Comparison of ENCODE assay signal across 20 mouse cellular contexts in genomic region chr2:168565538-168566253, GRCm38 (mm10). TPM values are rescaled to one million over a fixed set of nuclear protein-coding genes. Genes with fewer than 3 reads are reported as not detected.
DNase-seq lines count a peak whose midpoint lies in the region; ATAC-seq and TF ChIP-seq lines count a peak whose summit lies in the region.
"Had no signal": no experiment of that assay in that cellular context is flagged by ENCODE, and none has a peak within 500 bp of the region (broad histone marks: within the 10 kb centered on the region; RNA-seq: fewer than 3 reads in every experiment).

No protein-coding gene starts in this region.

- no peak for TF ChIP-seq EP300 in heart, postnatal 0 days (IDR thresholded peaks at IDR 0.05; ENCODE audit: low read depth)
- TF ChIP-seq EP300 in stomach, postnatal 0 days (optimal IDR thresholded peaks at IDR 0.05): no peak

- no peak overlapping the region for H3K4me2 ChIP-seq in heart, postnatal 0 days (ENCODE audit: low read depth, low read length)
- H3K4me2 ChIP-seq in heart, embryonic 11.5 days: no peak overlapping the region
- H3K4me2 ChIP-seq in stomach, embryonic 16.5 days (ENCODE audit: low read depth, low read length): no peak overlapping the region
- no peak overlapping the region for H3K4me2 ChIP-seq in stomach, postnatal 0 days (replicated peaks; ENCODE audit: low read depth)
- H3K4me2 ChIP-seq: midbrain, embryonic 12.5 days; neural tube, embryonic 13.5 days had no signal

- H3K9ac ChIP-seq in heart, postnatal 0 days (replicated peaks; ENCODE audit: low read depth, low read length): no peak overlapping the region
- no peak overlapping the region for H3K9ac ChIP-seq in heart, embryonic 11.5 days (ENCODE audit: low read depth, low read length)
- no peak overlapping the region for H3K9ac ChIP-seq in stomach, embryonic 16.5 days (ENCODE audit: low read length)
- no peak overlapping the region for H3K9ac ChIP-seq in stomach, postnatal 0 days (ENCODE audit: low read length)
- H3K9ac ChIP-seq: liver, postnatal 0 days; midbrain, embryonic 12.5 days; neural tube, embryonic 13.5 days had no signal

- ATAC-seq in heart, postnatal 0 days (ENCODE audit: insufficient read depth, low read depth): peak; percentile 74
- no peak for ATAC-seq in heart, embryonic 11.5 days (replicated peaks; ENCODE audit: insufficient number of reproducible peaks, low FRiP score, low TSS enrichment)
- peak; percentile 44 for ATAC-seq in stomach, embryonic 16.5 days (ENCODE audit: insufficient read depth, low FRiP score)
- no peak for ATAC-seq in stomach, postnatal 0 days (ENCODE audit: low FRiP score, low TSS enrichment)
- ATAC-seq: forebrain, embryonic 14.5 days; liver, postnatal 0 days had no signal

- WGBS in heart, postnatal 0 days: 55% methylated on average over 19 of the region's 19 CpGs
- 83% methylated on average over 19 of the region's 19 CpGs for WGBS in heart, embryonic 11.5 days (ENCODE audit: insufficient replicate concordance)
- 74% methylated on average over 19 of the region's 19 CpGs for WGBS in stomach, embryonic 16.5 days
- WGBS in stomach, postnatal 0 days: 73% methylated on average over 19 of the region's 19 CpGs

- no peaks in the 10 kb centered on the region for H3K27me3 ChIP-seq in heart, postnatal 0 days (ENCODE audit: control insufficient read depth, insufficient read depth, low read length)
- H3K27me3 ChIP-seq in heart, embryonic 11.5 days (ENCODE audit: control insufficient read depth, insufficient read depth, low read length): peaks cover 16% of the 10 kb centered on the region
- no peaks in the 10 kb centered on the region for H3K27me3 ChIP-seq in stomach, embryonic 16.5 days (ENCODE audit: control insufficient read depth, insufficient read depth, low read length)
- H3K27me3 ChIP-seq in stomach, postnatal 0 days (ENCODE audit: control insufficient read depth, insufficient read depth, low read length): no peaks in the 10 kb centered on the region

- no peaks in the 10 kb centered on the region for H3K9me3 ChIP-seq in heart, postnatal 0 days (replicated peaks; ENCODE audit: control insufficient read depth, low read length)
- no peaks in the 10 kb centered on the region for H3K9me3 ChIP-seq in heart, embryonic 11.5 days (replicated peaks; ENCODE audit: control insufficient read depth, low read length)
- no peaks in the 10 kb centered on the region for H3K9me3 ChIP-seq in stomach, embryonic 16.5 days (replicated peaks; ENCODE audit: control insufficient read depth, low read length)
- no peaks in the 10 kb centered on the region for H3K9me3 ChIP-seq in stomach, postnatal 0 days (ENCODE audit: control insufficient read depth, low read length)
- H3K9me3 ChIP-seq: midbrain, embryonic 12.5 days; neural tube, embryonic 13.5 days had no signal

- H3K36me3 ChIP-seq in heart, postnatal 0 days (replicated peaks; ENCODE audit: control insufficient read depth, insufficient read depth, low read length): peaks cover 27% of the 10 kb centered on the region
- H3K36me3 ChIP-seq in heart, embryonic 11.5 days (ENCODE audit: control insufficient read depth, insufficient read depth, low read length): 0 out of 2 replicates have a peak, but pooled peaks cover 2% of the 10 kb centered on the region
- no peaks in the 10 kb centered on the region for H3K36me3 ChIP-seq in stomach, embryonic 16.5 days (ENCODE audit: control insufficient read depth, insufficient read depth, low read length)
- 0 out of 2 replicates have a peak, but pooled peaks cover 3% of the 10 kb centered on the region for H3K36me3 ChIP-seq in stomach, postnatal 0 days (ENCODE audit: control insufficient read depth, insufficient read depth, low read length)
- H3K36me3 ChIP-seq: midbrain, embryonic 12.5 days; neural tube, embryonic 13.5 days had no signal

- H3K4me1 ChIP-seq in heart, postnatal 0 days (ENCODE audit: control insufficient read depth, insufficient read depth): peaks cover 31% of the 10 kb centered on the region
- peaks cover 30% of the 10 kb centered on the region for H3K4me1 ChIP-seq in heart, embryonic 11.5 days (ENCODE audit: control insufficient read depth, insufficient read depth, low read length)
- peaks cover 14% of the 10 kb centered on the region for H3K4me1 ChIP-seq in stomach, embryonic 16.5 days (ENCODE audit: control insufficient read depth, insufficient read depth, low read length)
- no peaks in the 10 kb centered on the region for H3K4me1 ChIP-seq in stomach, postnatal 0 days (replicated peaks; ENCODE audit: control insufficient read depth, insufficient read depth)
- H3K4me1 ChIP-seq: midbrain, embryonic 12.5 days had no signal

- no peak overlapping the region for H3K4me3 ChIP-seq in heart, postnatal 0 days (ENCODE audit: low read depth, low read length)
- no peak overlapping the region for H3K4me3 ChIP-seq in heart, embryonic 11.5 days (ENCODE audit: low read depth, low read length)
- H3K4me3 ChIP-seq in stomach, embryonic 16.5 days (replicated peaks; ENCODE audit: low read length): no peak overlapping the region
- H3K4me3 ChIP-seq in stomach, postnatal 0 days (ENCODE audit: low read depth, low read length): no peak overlapping the region
- H3K4me3 ChIP-seq: erythroblast, embryonic 14.5 days; midbrain, embryonic 12.5 days; neural tube, embryonic 13.5 days had no signal

- no peak for TF ChIP-seq CTCF in heart, postnatal 0 days (IDR thresholded peaks at IDR 0.05; ENCODE audit: low read depth)
- no peak for TF ChIP-seq CTCF in stomach, postnatal 0 days (IDR thresholded peaks at IDR 0.05; ENCODE audit: low read depth)

- peak overlapping the region; percentile 75 for H3K27ac ChIP-seq in heart, postnatal 0 days (ENCODE audit: low read depth)
- no peak overlapping the region for H3K27ac ChIP-seq in heart, embryonic 11.5 days (ENCODE audit: low read depth, low read length)
- no peak overlapping the region for H3K27ac ChIP-seq in stomach, embryonic 16.5 days (ENCODE audit: low read length)
- H3K27ac ChIP-seq in stomach, postnatal 0 days (replicated peaks): no peak overlapping the region
- H3K27ac ChIP-seq: midbrain, embryonic 12.5 days; neural tube, embryonic 13.5 days had no signal

- peak; percentile 57 for DNase-seq in heart, postnatal 0 days (ENCODE audit: low spot score)
- DNase-seq in kidney, postnatal 4 days: peak; percentile 60 to 66
- DNase-seq in kidney, adult 18-20 months: no peak
- no peak for DNase-seq in stomach, postnatal 0 days (ENCODE audit: low spot score)
- no peak for DNase-seq in frontal cortex, postnatal 10 days (ENCODE audit: low spot score in 2 of 2)
- DNase-seq: adrenal gland, postnatal 10 days; B cell, adult 2 months; cerebellum, adult 11-12 months; gastrocnemius, postnatal 36 days; kidney, postnatal 14 days; liver; liver, postnatal 0 days; right cerebral cortex, postnatal 14 days; thymus, postnatal 14 days had no signal

RNA-seq across cellular contexts. Expression of gene Nfatc2, which starts 35.8 kb away (rescaled TPM):
- 7.4 and 10.1 TPM in 2 replicates for total RNA-seq in heart, postnatal 0 days (2014; rRNA removed; ENCODE audit: low replicate concordance)
- polyA plus RNA-seq in heart, postnatal 0 days (2015; fragmentation: Nextera tagmentation; extraction: Ambion mirVana): 7.3 and 8.2 TPM in 2 replicates
- 4.2 and 4.6 TPM in 2 replicates for polyA plus RNA-seq in heart, embryonic 11.5 days (2014; fragmentation: Nextera tagmentation; extraction: Ambion mirVana)
- 3.1 and 3.3 TPM in 2 replicates for polyA plus RNA-seq in stomach, embryonic 16.5 days (2015; fragmentation: Nextera tagmentation; extraction: Ambion mirVana)
- 2.0 and 2.2 TPM in 2 replicates for polyA plus RNA-seq in stomach, postnatal 0 days (2015; fragmentation: Nextera tagmentation; extraction: Ambion mirVana)
- polyA plus RNA-seq: erythroblast, embryonic 14.5 days had no signal

Comparison
In these comparisons a context has a peak if more than half of its experiments do, and no peak if none do; other contexts are left out.
1. ATAC-seq: peak in heart, postnatal 0 days (single experiment) and stomach, embryonic 16.5 days (single experiment); none in heart, embryonic 11.5 days (single experiment) and stomach, postnatal 0 days (single experiment).
2. DNase-seq: peak in heart, postnatal 0 days (single experiment) and kidney, postnatal 4 days (2 of 2); none in kidney, adult 18-20 months (single experiment), stomach, postnatal 0 days (single experiment) and frontal cortex, postnatal 10 days (0 of 2).